Mouse (Mus musculus): ENCODE data around the gene Spaca4. TPM values are rescaled to one million over a fixed set of nuclear protein-coding genes. Genes with fewer than 3 reads are reported as not detected.
A peak's percentile ranks its signal among the peaks of the same experiment; 100 is the strongest.

Spaca4 gene
- polyA plus RNA-seq, 1 experiment from 2014 or later = not detected

DNA sequence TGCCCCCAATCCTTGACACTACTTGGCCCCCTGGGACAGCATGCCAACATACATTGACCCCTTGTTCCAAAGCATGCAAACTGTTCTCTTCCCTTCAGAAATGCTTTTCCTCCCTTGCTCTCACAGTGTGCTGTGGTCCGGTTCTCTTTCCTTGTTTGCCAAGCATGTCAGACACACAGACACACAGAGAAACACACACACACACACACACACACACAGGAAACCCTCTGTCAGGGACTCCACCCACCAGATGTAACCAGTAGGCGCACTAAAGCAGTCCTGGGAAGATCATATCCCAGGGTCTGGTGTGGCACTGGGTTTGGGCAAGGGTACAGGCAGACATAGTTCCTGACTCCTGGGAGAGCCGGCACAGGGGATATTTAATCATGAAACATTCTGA lies 38.8 kb downstream of the Spaca4 start:
- no peaks in the 10 kb centered on the region for H3K36me3 ChIP-seq (ENCODE audit: control insufficient read depth, insufficient read depth)
- H3K4me2 ChIP-seq (ENCODE audit: low read depth, low read length) = no peak overlapping the region
- no peak overlapping the region for H3K9ac ChIP-seq (ENCODE audit: low read depth, low read length)
- no peaks in the 10 kb centered on the region for H3K27me3 ChIP-seq (ENCODE audit: control insufficient read depth, insufficient read depth, low read depth, low read length)
- H3K27ac ChIP-seq (ENCODE audit: low read length) = no peak overlapping the region
- no peak for ATAC-seq (ENCODE audit: low read depth)
- peaks cover 3% of the 10 kb centered on the region for H3K4me1 ChIP-seq (ENCODE audit: control insufficient read depth, low read depth, low read length)
- H3K4me3 ChIP-seq (ENCODE audit: low read depth, low read length) = no peak overlapping the region
- H3K9me3 ChIP-seq (replicated peaks; ENCODE audit: control insufficient read depth, low read length) = no peaks in the 10 kb centered on the region
- WGBS (ENCODE audit: insufficient replicate concordance) = 43% methylated on average over 3 of the region's 3 CpGs

DNA sequence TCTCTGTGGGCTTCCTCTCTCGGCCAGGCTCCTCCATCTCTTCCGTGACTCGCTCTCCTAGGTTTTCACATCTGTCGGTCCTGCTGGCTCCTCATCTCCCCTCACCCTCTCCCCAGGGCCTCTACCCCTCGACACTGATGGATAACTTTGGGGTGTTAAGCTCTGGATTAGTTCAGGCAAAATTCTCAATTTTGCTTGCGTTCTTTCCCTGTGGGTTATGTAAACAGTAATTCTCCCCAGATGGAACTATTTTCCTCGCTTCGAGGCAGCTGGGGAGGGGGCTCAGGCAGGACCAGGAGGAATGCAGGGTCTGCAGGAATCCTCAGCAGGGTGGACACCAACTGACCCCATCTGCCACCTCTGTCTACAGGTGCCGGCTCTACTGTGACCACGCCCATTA lies 39.8 kb downstream of the Spaca4 start:
- Histone ChIP-seq H3K4me3 (ENCODE audit: low read depth, low read length) (no peak overlapping the region), H3K36me3 (ENCODE audit: control insufficient read depth, insufficient read depth) (no peaks in the 10 kb centered on the region), H3K27me3 (ENCODE audit: control insufficient read depth, insufficient read depth, low read depth, low read length) (no peaks in the 10 kb centered on the region), H3K27ac (ENCODE audit: low read length) (no peak overlapping the region), H3K9ac (ENCODE audit: low read depth, low read length) (no peak overlapping the region), H3K4me2 (ENCODE audit: low read depth, low read length) (no peak overlapping the region), H3K4me1 (ENCODE audit: control insufficient read depth, low read depth, low read length) (peaks cover 3% of the 10 kb centered on the region), H3K9me3 (replicated peaks; ENCODE audit: control insufficient read depth, low read length) (no peaks in the 10 kb centered on the region)
- WGBS (ENCODE audit: insufficient replicate concordance) = 50% methylated on average over 10 of the region's 10 CpGs
- ATAC-seq (ENCODE audit: low read depth) = no peak

DNA sequence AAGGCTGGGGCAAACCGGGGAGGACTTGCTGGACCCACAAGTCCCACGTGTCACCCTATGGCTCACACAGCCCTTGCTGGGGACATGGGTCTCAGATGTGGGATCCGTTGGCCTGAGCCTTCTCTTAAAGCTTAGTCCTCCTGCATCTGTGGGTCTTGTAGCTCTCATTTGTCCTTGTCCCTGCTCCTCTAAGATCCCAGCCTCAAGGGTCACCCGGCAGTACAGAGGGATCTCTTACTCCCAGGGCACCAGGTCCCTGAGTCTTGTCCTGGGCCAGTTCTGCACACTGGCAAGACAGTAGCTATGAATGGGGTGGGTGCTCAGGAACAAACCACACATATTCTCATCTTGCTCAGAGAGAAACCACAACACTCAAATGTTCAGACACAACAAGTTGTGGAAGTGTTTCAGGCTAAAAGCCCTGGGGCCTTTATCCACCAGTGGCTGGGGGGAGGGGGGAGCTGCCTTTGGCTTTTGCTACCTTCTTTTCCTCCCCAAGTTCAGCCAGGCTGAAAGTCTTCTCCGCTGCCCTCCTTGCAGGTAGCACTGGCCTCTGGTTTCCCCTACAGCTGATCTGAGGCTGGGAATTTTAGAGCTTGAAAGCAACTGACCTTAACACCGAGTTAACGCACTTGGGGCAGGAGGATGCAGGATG lies 42.1 kb downstream of the Spaca4 start, which contains the start of gene Ntn5:
Gene Ntn5 (plus strand): TSS at position 627 of the 655 bp plus-strand sequence.
- H3K9ac ChIP-seq (ENCODE audit: low read depth, low read length) = no peak within 1 kb of the TSS
- H3K4me3 ChIP-seq (ENCODE audit: low read depth, low read length) = no peak within 1 kb of the TSS

DNA sequence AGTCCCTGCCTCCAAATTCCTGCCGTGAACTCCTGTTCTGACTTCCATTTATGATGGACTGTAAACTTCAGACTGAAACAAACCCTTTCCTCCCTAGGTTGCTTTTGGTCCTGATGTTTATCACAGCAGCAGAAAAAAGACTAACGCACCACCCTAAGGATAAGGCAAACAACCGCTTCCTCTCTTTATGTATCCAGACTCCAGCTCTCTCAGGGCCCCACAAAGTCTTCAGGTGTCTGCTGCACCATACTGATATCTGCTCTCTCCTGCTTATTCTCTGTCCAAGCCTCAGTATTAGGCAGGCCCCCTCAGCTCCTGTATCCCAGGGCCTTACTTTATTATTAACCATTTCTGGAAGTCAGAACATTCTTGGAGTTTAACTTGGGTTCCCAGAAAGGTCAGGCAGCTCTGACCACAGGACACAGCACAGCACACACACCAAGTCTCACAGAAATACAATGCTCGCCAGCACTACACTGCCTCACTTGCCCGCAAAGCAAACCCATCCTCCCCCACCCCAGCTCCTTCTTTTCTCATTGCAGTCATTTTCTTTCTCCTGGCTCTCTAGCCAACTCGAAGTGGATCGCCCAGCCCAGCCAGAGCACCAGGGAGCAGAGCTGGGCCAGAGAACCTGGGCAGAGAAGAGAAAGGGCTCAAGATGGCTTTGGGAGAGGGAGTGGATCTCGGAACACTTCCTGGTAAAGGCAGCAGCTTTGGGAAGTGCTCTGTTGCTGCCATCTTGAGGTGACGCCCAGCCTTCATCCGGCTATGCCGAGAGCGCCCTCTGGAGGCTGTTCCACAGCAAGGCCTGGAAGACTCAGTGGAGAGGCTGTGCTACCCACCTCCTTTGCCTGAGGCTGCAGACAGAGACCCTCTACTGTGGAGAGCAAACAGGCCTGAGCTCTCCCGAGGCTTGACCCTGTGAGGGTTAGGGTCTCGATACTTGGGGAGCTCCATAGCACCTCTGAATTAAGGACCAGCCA lies 43.2 kb downstream of the Spaca4 start:
- Histone ChIP-seq H3K27me3 (ENCODE audit: control insufficient read depth, insufficient read depth, low read depth, low read length) (no peaks in the 10 kb centered on the region), H3K4me3 (ENCODE audit: low read depth, low read length) (no peak overlapping the region), H3K27ac (ENCODE audit: low read length) (0 out of 2 replicates have a peak overlapping the region, but pooled peaks have one; percentile 19), H3K36me3 (ENCODE audit: control insufficient read depth, insufficient read depth) (no peaks in the 10 kb centered on the region), H3K4me2 (ENCODE audit: low read depth, low read length) (peak overlapping the region; percentile 54), H3K4me1 (ENCODE audit: control insufficient read depth, low read depth, low read length) (peaks cover 3% of the 10 kb centered on the region), H3K9me3 (replicated peaks; ENCODE audit: control insufficient read depth, low read length) (no peaks in the 10 kb centered on the region), H3K9ac (ENCODE audit: low read depth, low read length) (0 out of 2 replicates have a peak overlapping the region, but pooled peaks have one; percentile 33)
- ATAC-seq (ENCODE audit: low read depth) = peak; percentile 34; the same call in 1 of the 2 replicates
- 19% methylated on average over 14 of the region's 14 CpGs for whole genome bisulfite sequencing (ENCODE audit: insufficient replicate concordance)

More for the DNA sequence above, 42.1 kb downstream of the Spaca4 start, which contains the start of gene Ntn5:
- no peak within 1 kb of the TSS for H3K27ac ChIP-seq (ENCODE audit: low read length)
- H3K36me3 ChIP-seq (ENCODE audit: control insufficient read depth, insufficient read depth) = no peaks in the 10 kb centered on the region
- no peaks in the 10 kb centered on the region for H3K9me3 ChIP-seq (replicated peaks; ENCODE audit: control insufficient read depth, low read length)
- peaks cover 3% of the 10 kb centered on the region for H3K4me1 ChIP-seq (ENCODE audit: control insufficient read depth, low read depth, low read length)
- no peak for ATAC-seq (ENCODE audit: low read depth)
- H3K27me3 ChIP-seq (ENCODE audit: control insufficient read depth, insufficient read depth, low read depth, low read length) = no peaks in the 10 kb centered on the region
- H3K4me2 ChIP-seq (ENCODE audit: low read depth, low read length) = no peak within 1 kb of the TSS
- WGBS (ENCODE audit: insufficient replicate concordance) = 65% methylated on average over 7 of the region's 7 CpGs

DNA sequence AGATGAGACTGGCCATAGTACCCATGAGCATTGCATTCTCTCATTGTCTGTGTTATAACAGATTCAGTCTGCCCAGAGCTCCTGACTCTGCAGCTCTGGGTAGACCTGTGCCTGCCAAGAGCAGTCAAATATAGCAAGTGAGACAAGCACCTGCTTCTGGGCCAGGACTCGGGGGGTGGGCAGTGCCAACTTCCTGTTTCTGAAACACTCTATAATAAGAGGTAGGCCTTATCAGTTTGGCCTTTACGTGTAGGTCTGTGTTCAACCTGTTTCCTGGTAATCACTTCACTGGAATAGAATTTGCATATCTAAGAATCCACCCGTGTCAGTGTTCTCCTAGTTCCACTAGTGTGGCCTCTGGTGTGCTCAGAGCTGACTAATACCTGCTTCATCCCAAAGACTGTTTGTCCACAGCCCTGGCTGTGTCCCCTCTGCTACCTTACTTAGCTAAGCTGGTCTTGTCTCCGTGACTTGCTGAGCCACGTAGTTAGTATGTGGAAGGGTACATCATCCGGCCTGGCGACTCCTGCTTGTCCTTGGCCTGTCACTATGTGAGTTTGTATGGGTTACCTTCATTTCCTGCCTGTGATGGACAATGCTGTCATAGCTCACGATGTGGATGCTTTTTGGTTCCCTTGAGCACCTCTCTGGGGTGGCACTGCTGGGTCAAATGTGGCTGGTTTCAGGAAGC lies 44.4 kb downstream of the Spaca4 start:
- no peak for ATAC-seq (ENCODE audit: low read depth)
- WGBS (ENCODE audit: insufficient replicate concordance) = 44% methylated on average over 8 of the region's 8 CpGs
- Histone ChIP-seq H3K36me3 (ENCODE audit: control insufficient read depth, insufficient read depth) (no peaks in the 10 kb centered on the region), H3K27ac (ENCODE audit: low read length) (no peak overlapping the region), H3K4me2 (ENCODE audit: low read depth, low read length) (no peak overlapping the region), H3K4me3 (ENCODE audit: low read depth, low read length) (no peak overlapping the region), H3K9ac (ENCODE audit: low read depth, low read length) (no peak overlapping the region), H3K4me1 (ENCODE audit: control insufficient read depth, low read depth, low read length) (peaks cover 3% of the 10 kb centered on the region), H3K9me3 (replicated peaks; ENCODE audit: control insufficient read depth, low read length) (no peaks in the 10 kb centered on the region), H3K27me3 (ENCODE audit: control insufficient read depth, insufficient read depth, low read depth, low read length) (no peaks in the 10 kb centered on the region)

DNA sequence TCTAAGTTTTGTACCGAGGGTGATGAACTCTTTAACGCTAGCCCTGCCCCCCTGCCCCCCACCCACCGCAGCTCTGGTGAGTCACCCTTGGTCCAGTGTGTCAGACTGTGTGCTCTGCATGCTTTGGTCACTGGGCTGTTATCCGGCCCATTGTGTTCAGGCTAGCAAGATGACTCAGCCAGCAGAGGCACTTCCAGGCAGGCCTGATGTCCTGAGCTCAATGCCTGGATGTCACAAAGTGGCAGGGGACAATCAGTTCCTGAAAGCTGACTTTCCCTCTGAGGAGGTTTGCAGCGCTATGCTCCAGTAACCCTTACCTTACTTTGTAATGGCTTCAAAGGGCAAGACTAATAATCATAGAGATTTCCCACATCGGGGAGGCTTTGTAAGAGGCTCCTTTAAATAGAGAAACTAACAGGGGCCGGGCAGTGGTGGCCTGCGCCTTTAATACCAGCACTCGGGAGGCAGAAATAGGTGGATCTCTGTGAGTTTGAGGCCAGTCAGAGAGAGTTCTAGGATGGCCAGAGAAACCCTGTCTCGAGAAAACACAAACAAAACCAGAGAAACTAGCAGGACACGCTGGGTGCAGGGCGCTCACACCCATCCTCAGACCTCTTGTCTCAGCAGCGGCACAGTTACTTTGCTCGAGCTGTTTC lies 45.5 kb downstream of the Spaca4 start:
- H3K27ac ChIP-seq (ENCODE audit: low read length) = no peak overlapping the region
- no peak overlapping the region for H3K4me2 ChIP-seq (ENCODE audit: low read depth, low read length)
- H3K4me1 ChIP-seq (ENCODE audit: control insufficient read depth, low read depth, low read length) = peaks cover 3% of the 10 kb centered on the region
- H3K9me3 ChIP-seq (replicated peaks; ENCODE audit: control insufficient read depth, low read length) = no peaks in the 10 kb centered on the region
- 59% methylated on average over 14 of the region's 14 CpGs for WGBS (ENCODE audit: insufficient replicate concordance)
- H3K27me3 ChIP-seq (ENCODE audit: control insufficient read depth, insufficient read depth, low read depth, low read length) = no peaks in the 10 kb centered on the region
- ATAC-seq (ENCODE audit: low read depth) = peak; percentile 50
- no peak overlapping the region for H3K9ac ChIP-seq (ENCODE audit: low read depth, low read length)
- H3K4me3 ChIP-seq (ENCODE audit: low read depth, low read length) = no peak overlapping the region
- H3K36me3 ChIP-seq (ENCODE audit: control insufficient read depth, insufficient read depth) = no peaks in the 10 kb centered on the region

DNA sequence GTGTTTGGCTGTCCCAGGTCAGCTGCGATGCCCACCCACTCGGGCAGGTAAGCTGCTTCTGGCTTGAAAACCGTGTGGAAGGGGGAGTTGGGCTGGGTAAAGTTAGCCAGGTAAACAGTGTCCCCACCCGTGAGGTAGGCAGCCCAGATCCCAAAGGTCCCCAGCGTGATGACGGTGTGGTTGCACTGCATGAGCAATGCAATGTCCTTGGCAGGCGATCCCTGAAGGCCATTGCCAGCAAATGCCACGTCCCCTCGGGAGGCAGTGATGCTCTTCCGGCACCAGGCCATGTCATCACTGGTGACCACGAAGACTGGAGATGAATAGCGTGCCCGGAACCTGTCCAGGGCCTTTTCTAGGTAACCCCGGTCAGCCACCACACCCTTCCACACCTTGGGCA lies 47.1 kb downstream of the Spaca4 start:
- Histone ChIP-seq H3K27ac (ENCODE audit: low read length) (no peak overlapping the region), H3K4me2 (ENCODE audit: low read depth, low read length) (no peak overlapping the region), H3K36me3 (ENCODE audit: control insufficient read depth, insufficient read depth) (no peaks in the 10 kb centered on the region), H3K4me3 (ENCODE audit: low read depth, low read length) (no peak overlapping the region), H3K9ac (ENCODE audit: low read depth, low read length) (no peak overlapping the region), H3K27me3 (ENCODE audit: control insufficient read depth, insufficient read depth, low read depth, low read length) (no peaks in the 10 kb centered on the region), H3K9me3 (replicated peaks; ENCODE audit: control insufficient read depth, low read length) (no peaks in the 10 kb centered on the region), H3K4me1 (ENCODE audit: control insufficient read depth, low read depth, low read length) (peaks cover 3% of the 10 kb centered on the region)
- no peak for ATAC-seq (ENCODE audit: low read depth)
- 76% methylated on average over 14 of the region's 14 CpGs for WGBS (ENCODE audit: insufficient replicate concordance)

DNA sequence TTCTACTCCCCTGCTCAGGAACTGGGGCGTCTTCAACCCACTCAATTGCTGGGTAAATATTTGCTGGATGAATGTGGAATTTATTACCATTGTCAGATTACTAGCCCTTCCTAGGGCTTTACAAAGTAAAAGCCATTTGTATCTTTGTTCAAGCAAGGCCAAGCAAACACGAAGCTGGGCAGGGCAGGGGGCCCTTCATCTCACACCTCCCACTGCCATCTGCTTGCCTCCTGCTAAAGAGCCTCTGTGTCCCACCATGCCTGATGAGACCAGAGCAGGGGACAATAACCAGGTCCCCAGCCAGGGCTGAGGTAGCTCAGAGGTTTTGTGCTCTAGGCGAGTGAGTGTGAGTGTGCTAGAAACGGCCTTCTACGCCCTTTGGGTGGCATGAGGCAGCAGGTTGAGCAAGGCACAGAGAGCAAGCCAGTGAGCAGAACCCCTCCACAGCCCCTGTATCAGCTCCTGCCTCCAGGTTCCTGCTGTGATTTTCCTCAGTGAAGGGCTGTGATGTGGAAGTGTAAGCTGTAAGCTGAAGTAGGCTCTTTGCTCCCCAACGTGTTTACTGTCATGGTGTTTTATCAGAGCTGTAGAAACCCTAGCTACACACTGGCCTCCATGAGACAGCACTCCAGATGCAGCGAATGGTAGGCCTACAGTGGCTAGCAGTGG lies 47.9 kb downstream of the Spaca4 start:
- Histone ChIP-seq H3K9me3 (replicated peaks; ENCODE audit: control insufficient read depth, low read length) (no peaks in the 10 kb centered on the region), H3K27ac (ENCODE audit: low read length) (no peak overlapping the region), H3K4me3 (ENCODE audit: low read depth, low read length) (no peak overlapping the region), H3K27me3 (ENCODE audit: control insufficient read depth, insufficient read depth, low read depth, low read length) (no peaks in the 10 kb centered on the region), H3K4me1 (ENCODE audit: control insufficient read depth, low read depth, low read length) (peaks cover 3% of the 10 kb centered on the region), H3K9ac (ENCODE audit: low read depth, low read length) (no peak overlapping the region), H3K4me2 (ENCODE audit: low read depth, low read length) (no peak overlapping the region), H3K36me3 (ENCODE audit: control insufficient read depth, insufficient read depth) (no peaks in the 10 kb centered on the region)
- ATAC-seq (ENCODE audit: low read depth) = no peak
- 59% methylated on average over 7 of the region's 7 CpGs for WGBS (ENCODE audit: insufficient replicate concordance)
